Mouse (Mus musculus) thymus, adult 2 months (tissue): ENCODE data around the gene Blnk.

Experiments
- CTCF ChIP-seq: fragments of 200-500 bp; IDR thresholded peaks from 2 replicates; pipeline ENCODE4 v1.5.1; 2012; ENCODE audit warnings: mild to moderate bottlenecking, control low read depth, low read length, moderate library complexity, borderline replicate concordance; ENCODE audit not compliant: control insufficient read depth, poor library complexity, insufficient read depth; ENCODE audit errors: extremely low read depth
- POLR2A ChIP-seq: fragments of 200-500 bp; IDR thresholded peaks from 2 replicates; pipeline ENCODE4 v1.6.1; 2012; ENCODE audit warnings: mild to moderate bottlenecking, low read length, control low read depth, moderate library complexity; ENCODE audit not compliant: control insufficient read depth, poor library complexity, insufficient read depth; ENCODE audit errors: extremely low read depth

DNA sequence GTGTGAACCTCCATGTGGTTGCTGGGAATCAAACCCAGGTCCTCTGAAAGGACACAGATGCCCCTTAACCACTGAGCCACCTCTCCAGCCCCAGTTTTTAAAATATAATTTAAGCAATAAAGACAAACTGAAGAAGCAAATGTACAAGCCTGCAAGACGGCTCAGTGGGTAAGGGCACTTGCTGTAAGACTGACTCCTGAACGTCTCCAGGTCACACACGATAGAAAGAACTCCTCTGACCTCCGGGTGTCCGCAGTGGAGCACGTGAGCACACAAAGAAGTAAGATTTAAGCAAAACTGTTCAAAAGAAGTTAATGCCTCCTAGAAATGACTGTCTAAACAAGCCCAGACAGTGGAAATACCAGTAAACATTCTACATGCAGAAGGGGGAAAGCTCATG lies 2.4 kb upstream of the Blnk start:
- TF ChIP-seq CTCF, result no peak
- TF ChIP-seq POLR2A, result no peak
